Mouse (Mus musculus): ENCODE data around the gene Olfr670.
"Not testable (repeated sequence)": the region's sequence is repeated elsewhere in the genome, so short reads cannot be mapped to it uniquely, and the experiment has no call there.

Gene Olfr670

DNA sequence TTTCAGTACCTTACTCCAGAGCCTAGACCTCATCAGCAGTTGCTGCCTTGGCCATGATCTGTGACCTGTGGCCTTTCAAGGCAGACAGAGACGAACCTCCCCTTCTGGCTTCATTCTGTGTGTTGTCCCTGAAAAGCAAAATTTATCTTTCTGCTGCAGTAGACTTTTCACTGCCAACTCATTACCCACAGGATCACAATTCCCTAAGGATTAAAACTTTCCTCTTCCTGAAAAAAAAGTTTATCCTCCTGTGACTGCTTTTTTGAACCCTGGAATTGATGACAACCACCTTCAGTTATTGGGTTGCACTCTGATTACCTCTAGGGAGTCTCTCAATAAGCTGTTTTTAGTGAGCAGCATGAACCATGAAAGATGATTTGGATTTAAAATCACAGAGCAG, at the start of gene Olfr670:
Gene Olfr670, minus strand, starts transcription at position 101 of the 400 bp plus-strand sequence.
- no peak for DNase-seq (ENCODE audit: low spot score in 2 of 2)

DNA sequence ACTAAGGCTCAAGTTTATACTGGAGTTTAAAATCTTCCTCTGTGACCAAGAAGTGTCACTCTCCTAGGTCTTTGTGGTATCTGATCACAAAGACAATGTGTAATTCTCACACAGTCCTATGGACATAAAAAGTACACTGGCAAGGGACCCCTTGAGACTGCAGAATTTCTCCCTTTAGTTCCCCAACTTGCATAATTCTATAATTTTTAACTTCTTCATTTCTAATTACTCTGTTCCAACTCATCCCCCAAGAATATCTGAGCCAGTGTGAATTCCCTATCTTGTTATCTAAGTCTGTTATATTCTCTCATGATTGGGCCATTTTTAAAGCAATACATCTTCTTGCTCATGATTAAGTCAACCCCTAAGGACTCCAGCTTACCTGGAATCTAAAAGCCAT, 39.5 kb upstream of the Olfr670 start, which contains the start of gene Olfr672:
Gene Olfr672, minus strand, starts transcription at position 101 of the 400 bp plus-strand sequence.
- no peak for DNase-seq (ENCODE audit: low spot score in 2 of 2)

DNA sequence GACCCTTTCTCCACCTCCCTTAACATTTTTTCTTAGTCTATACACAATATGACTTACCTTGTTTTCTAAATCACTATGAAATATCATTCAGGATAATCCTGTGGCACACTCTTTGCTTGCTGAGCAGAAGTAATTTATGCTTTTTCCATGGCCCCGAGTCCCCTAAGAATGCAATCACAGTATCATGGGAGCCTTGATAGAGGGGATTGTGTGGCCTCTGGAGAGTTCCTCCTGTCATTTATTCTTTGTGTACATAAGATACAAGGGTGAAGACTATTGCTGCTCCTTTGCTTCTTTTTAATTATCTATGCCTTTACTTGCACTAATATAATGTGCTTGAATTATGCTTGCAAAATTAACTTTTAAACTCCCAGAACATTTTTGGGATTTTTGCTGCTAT, 16.6 kb upstream of the Olfr670 start, which contains the start of gene Olfr671:
Gene Olfr671, minus strand, starts transcription at position 101 of the 400 bp plus-strand sequence.
- no peak for DNase-seq (ENCODE audit: low spot score in 2 of 2)

DNA sequence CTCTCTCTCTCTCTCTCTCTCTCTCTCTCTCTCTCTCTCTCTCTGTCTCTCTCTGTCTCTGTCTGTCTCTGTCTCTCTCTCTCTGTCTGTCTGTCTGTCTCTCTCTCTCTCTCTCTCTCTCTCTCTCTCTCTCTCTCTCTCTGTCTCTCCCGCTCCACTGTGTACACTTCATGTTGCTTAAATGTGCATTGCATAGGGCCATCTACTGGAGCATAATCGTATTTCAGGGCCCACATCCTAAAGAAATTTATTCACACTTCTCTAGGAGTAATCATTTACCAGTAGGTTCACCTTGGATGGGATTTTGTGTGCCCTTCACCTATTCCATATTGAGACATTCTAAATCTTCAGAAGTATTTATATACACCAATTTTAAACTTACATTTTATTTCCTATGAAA, 10.1 kb upstream of the Olfr670 start:
- not testable (repeated sequence) for DNase-seq (ENCODE audit: low spot score in 2 of 2)

DNA sequence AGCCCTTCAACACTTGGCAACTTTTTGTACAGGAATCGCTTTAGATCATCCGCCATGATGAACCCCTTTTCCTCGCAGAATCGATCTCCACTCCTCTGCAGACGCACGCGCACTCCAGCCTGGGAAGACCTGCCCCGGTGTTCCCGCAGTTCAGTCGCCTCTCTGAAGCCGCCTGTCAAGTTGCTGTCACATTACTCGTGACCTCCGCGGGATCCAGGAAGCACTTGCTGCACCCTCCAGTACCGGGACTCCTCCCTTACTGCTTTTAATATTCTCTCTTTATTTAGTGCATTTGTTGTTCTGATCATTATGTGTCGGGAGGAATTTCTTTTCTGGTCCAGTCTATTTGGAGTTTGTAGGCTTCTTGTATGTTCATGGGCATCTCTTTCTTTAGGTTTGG, 12.2 kb downstream of the Olfr670 start:
- DNase-seq (ENCODE audit: low spot score in 2 of 2), result not testable (repeated sequence)

DNA sequence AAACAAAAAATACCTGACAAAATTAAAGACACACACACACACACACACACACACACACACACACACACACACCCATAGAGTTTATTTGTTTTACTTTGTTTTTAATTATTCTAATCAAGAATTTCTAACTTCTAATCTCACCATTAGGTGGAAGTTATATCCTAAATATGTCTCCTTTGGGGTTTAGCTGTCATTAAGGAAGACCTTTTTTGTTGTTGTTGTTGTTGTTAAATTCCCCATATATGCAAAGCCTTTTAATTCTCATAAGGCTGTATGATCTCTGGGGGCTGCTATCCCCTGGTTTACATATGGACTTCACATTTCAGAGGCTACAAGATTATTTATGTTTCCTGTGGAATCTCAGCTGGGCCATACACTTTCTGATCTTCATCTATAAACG, 28.5 kb downstream of the Olfr670 start, which contains the start of gene Olfr669:
Gene Olfr669, plus strand, starts transcription at position 301 of the 400 bp plus-strand sequence.
- DNase-seq (ENCODE audit: low spot score in 2 of 2), result no peak

DNA sequence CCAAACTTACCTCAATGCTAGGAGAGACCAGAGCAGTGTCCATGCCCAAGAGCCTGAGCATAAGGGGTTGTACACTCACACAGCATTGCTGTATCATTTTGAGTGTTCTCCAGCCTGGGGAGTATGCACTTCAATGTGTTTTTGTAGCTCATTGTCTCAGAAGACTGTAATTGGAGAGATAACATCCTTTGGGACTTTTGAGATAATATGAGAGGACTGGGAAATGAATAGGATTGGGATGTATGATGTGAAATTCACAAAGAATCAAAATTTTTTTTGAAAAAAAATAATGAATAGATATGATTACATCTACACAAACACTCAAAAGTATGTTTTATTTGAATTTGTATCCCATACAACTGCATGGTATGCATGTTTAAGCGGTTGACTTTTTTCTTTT, 34.5 kb downstream of the Olfr670 start, which contains the start of gene Olfr668:
Gene Olfr668, minus strand, starts transcription at position 101 of the 400 bp plus-strand sequence.
- DNase-seq (ENCODE audit: low spot score in 2 of 2), result no peak

DNA sequence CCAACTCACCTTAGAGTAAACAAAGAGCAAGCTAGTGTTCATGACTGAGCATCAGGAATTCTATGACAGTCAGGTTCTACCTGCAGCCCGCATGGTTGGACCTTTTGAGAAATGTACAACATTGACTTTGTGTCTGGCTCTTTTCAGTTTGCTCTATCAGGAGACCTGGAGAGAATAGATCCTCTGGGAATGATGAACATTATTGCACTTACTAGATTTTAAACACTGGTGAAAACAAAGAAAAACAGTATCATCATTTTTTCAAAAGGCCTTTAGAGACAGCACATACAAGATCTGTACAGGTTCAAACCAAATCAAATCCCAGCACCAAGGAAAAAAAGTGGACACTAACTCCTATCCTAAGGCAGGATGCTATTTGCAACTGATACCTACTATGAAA, 41.0 kb downstream of the Olfr670 start, which contains the start of gene Olfr667:
Gene Olfr667, minus strand, starts transcription at position 101 of the 400 bp plus-strand sequence.
- DNase-seq (ENCODE audit: low spot score in 2 of 2), result no peak
